Mouse (Mus musculus): ENCODE results near the gene Rab8b. TPM values are rescaled to one million over a fixed set of nuclear protein-coding genes. Genes with fewer than 3 reads are reported as not detected.
"Not testable (repeated sequence)": the region's sequence is repeated elsewhere in the genome, so short reads cannot be mapped to it uniquely, and the experiment has no call there.

Gene Rab8b
- polyA plus RNA-seq, 1 experiment: 13.2 TPM

GRCm38 (mm10) chr9:66881858-66882257, 37.6 kb downstream of the Rab8b start:
- H3K4me1 ChIP-seq (ENCODE audit: control insufficient read depth, insufficient read depth, insufficient read length): peaks cover 6% of the 10 kb centered on the region; the same call in 1 of the 2 replicates
- no peaks in the 10 kb centered on the region for H3K36me3 ChIP-seq (ENCODE audit: control insufficient read depth, insufficient read depth, low read length)
- peak overlapping the region; percentile 49 for H3K27ac ChIP-seq (ENCODE audit: insufficient read depth, low read length)
- WGBS: 75% methylated on average over 3 of the region's 3 CpGs
- H3K4me3 ChIP-seq (ENCODE audit: extremely low read depth, insufficient read depth, insufficient read length): no peak overlapping the region
- no peak for TF ChIP-seq CTCF (IDR thresholded peaks at IDR 0.05; ENCODE audit: extremely low read depth, insufficient read depth, insufficient read length, insufficient replicate concordance)
- TF ChIP-seq POLR2A (IDR thresholded peaks at IDR 0.05; ENCODE audit: low read depth, low read length): no peak
- no peak for DNase-seq (ENCODE audit: low read depth in 1 of 2, low spot score in 2 of 2)
- no peaks in the 10 kb centered on the region for H3K27me3 ChIP-seq (ENCODE audit: control insufficient read depth, insufficient read depth, low read length)

DNA sequence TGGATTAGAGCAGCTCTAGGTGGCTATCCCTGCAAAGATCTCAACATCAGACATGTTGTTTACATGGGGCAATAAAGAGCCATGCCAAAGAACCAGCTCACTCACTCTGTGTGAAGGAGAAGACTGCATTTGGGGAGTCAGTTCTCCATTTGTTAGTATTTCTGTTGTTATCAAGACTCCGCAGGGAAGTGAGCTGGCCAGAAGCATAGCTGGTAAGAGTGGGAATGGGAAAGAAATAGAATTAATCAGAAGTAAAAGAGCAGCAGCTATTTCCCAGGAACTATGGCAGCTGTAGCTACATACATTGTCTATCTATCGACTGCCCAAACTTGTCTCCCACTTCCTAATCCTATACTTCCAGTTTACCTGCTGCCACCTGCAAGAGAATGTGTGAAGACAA, 38.7 kb downstream of the Rab8b start:
- Histone ChIP-seq H3K36me3 (ENCODE audit: control insufficient read depth, insufficient read depth, low read length) (no peaks in the 10 kb centered on the region), H3K27ac (ENCODE audit: insufficient read depth, low read length) (no peak overlapping the region), H3K4me1 (ENCODE audit: control insufficient read depth, insufficient read depth, insufficient read length) (peaks cover 6% of the 10 kb centered on the region; the same call in 1 of the 2 replicates), H3K27me3 (ENCODE audit: control insufficient read depth, insufficient read depth, low read length) (no peaks in the 10 kb centered on the region), H3K4me3 (ENCODE audit: extremely low read depth, insufficient read depth, insufficient read length) (no peak overlapping the region)
- TF ChIP-seq CTCF (IDR thresholded peaks at IDR 0.05; ENCODE audit: extremely low read depth, insufficient read depth, insufficient read length, insufficient replicate concordance): no peak
- TF ChIP-seq POLR2A (IDR thresholded peaks at IDR 0.05; ENCODE audit: low read depth, low read length): no peak
- no peak for DNase-seq (ENCODE audit: low read depth in 1 of 2, low spot score in 2 of 2)
- 80% methylated on average over 2 of the region's 2 CpGs for WGBS

- Histone ChIP-seq H3K27me3 (ENCODE audit: control insufficient read depth, insufficient read depth, low read length) (no peaks in the 10 kb centered on the region), H3K27ac (ENCODE audit: insufficient read depth, low read length) (no peak overlapping the region), H3K4me1 (ENCODE audit: control insufficient read depth, insufficient read depth, insufficient read length) (peaks cover 6% of the 10 kb centered on the region; the same call in 1 of the 2 replicates), H3K36me3 (ENCODE audit: control insufficient read depth, insufficient read depth, low read length) (no peaks in the 10 kb centered on the region), H3K4me3 (ENCODE audit: extremely low read depth, insufficient read depth, insufficient read length) (no peak overlapping the region)
- TF ChIP-seq CTCF (IDR thresholded peaks at IDR 0.05; ENCODE audit: extremely low read depth, insufficient read depth, insufficient read length, insufficient replicate concordance) (no peak), POLR2A (IDR thresholded peaks at IDR 0.05; ENCODE audit: low read depth, low read length) (no peak)
- WGBS: 82% methylated on average over 6 of the region's 6 CpGs
- no peak for DNase-seq (ENCODE audit: low read depth in 1 of 2, low spot score in 2 of 2)
Measured at GRCm38 (mm10) chr9:66879486-66879885, 40.0 kb downstream of the Rab8b start.

- WGBS: 64% methylated on average over 3 of the region's 3 CpGs
- no peak for TF ChIP-seq POLR2A (IDR thresholded peaks at IDR 0.05; ENCODE audit: low read depth, low read length)
- no peak for TF ChIP-seq CTCF (IDR thresholded peaks at IDR 0.05; ENCODE audit: extremely low read depth, insufficient read depth, insufficient read length, insufficient replicate concordance)
- Histone ChIP-seq H3K4me3 (ENCODE audit: extremely low read depth, insufficient read depth, insufficient read length) (no peak overlapping the region), H3K27me3 (ENCODE audit: control insufficient read depth, insufficient read depth, low read length) (no peaks in the 10 kb centered on the region), H3K36me3 (ENCODE audit: control insufficient read depth, insufficient read depth, low read length) (no peaks in the 10 kb centered on the region), H3K27ac (ENCODE audit: insufficient read depth, low read length) (no peak overlapping the region), H3K4me1 (ENCODE audit: control insufficient read depth, insufficient read depth, insufficient read length) (peaks cover 8% of the 10 kb centered on the region; the same call in 1 of the 2 replicates)
- DNase-seq (ENCODE audit: low read depth in 1 of 2, low spot score in 2 of 2): no peak
Measured at GRCm38 (mm10) chr9:66878899-66879298, 40.6 kb downstream of the Rab8b start.

DNA sequence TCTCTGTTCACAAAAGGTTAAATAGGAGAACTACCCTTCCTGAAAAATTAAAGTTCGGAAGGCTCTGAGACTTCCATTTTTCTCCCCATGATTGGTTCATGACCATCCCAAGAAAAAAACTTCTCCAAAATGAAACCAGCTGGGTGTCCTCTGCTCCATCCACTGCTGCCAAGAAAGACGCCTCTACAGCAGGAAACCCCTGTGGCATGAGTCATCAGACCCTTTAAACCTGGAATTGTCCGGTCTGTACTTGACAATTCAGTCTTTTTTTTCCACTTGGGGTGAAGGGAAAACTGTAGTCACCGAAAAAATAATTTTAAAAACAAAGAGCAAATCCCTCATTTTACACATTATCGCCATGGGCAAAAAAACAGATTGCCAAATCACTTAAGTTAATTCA, 42.9 kb downstream of the Rab8b start:
- no peaks in the 10 kb centered on the region for H3K36me3 ChIP-seq (ENCODE audit: control insufficient read depth, insufficient read depth, low read length)
- no peak overlapping the region for H3K27ac ChIP-seq (ENCODE audit: insufficient read depth, low read length)
- no peak for DNase-seq (ENCODE audit: low read depth in 1 of 2, low spot score in 2 of 2)
- no peaks in the 10 kb centered on the region for H3K27me3 ChIP-seq (ENCODE audit: control insufficient read depth, insufficient read depth, low read length)
- peaks cover 2% of the 10 kb centered on the region; the same call in 1 of the 2 replicates for H3K4me1 ChIP-seq (ENCODE audit: control insufficient read depth, insufficient read depth, insufficient read length)
- WGBS: 80% methylated on average over 5 of the region's 5 CpGs
- H3K4me3 ChIP-seq (ENCODE audit: extremely low read depth, insufficient read depth, insufficient read length): no peak overlapping the region
- TF ChIP-seq CTCF (IDR thresholded peaks at IDR 0.05; ENCODE audit: extremely low read depth, insufficient read depth, insufficient read length, insufficient replicate concordance): no peak
- no peak for TF ChIP-seq POLR2A (IDR thresholded peaks at IDR 0.05; ENCODE audit: low read depth, low read length)

DNA sequence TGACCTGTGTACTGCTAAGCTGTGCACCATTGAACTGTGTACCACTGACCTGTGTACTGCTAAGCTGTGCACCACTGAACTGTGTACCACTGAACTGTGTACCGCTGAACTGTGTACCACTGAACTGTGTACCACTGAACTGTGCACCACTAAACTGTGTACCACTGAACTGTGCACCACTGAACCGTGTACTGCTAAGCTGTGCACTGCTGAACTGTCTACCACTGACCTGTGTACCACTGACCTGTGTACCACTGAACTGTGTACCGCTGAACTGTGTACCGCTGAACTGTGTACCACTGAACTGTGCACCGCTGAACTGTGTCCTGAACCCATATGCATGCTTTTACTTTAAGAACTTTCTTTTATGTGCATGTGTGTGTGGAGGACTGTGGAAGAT, 45.2 kb downstream of the Rab8b start:
- no peak for TF ChIP-seq CTCF (IDR thresholded peaks at IDR 0.05; ENCODE audit: extremely low read depth, insufficient read depth, insufficient read length, insufficient replicate concordance)
- no peak for TF ChIP-seq POLR2A (IDR thresholded peaks at IDR 0.05; ENCODE audit: low read depth, low read length)
- no peaks in the 10 kb centered on the region for H3K36me3 ChIP-seq (ENCODE audit: control insufficient read depth, insufficient read depth, low read length)
- H3K27ac ChIP-seq (ENCODE audit: insufficient read depth, low read length): peak overlapping the region; percentile 64
- DNase-seq (ENCODE audit: low read depth in 1 of 2, low spot score in 2 of 2): no peak
- WGBS: 98% methylated on average over 5 of the region's 5 CpGs
- no peaks in the 10 kb centered on the region for H3K27me3 ChIP-seq (ENCODE audit: control insufficient read depth, insufficient read depth, low read length)
- peaks cover 2% of the 10 kb centered on the region; the same call in 1 of the 2 replicates for H3K4me1 ChIP-seq (ENCODE audit: control insufficient read depth, insufficient read depth, insufficient read length)
- no peak overlapping the region for H3K4me3 ChIP-seq (ENCODE audit: extremely low read depth, insufficient read depth, insufficient read length)

DNA sequence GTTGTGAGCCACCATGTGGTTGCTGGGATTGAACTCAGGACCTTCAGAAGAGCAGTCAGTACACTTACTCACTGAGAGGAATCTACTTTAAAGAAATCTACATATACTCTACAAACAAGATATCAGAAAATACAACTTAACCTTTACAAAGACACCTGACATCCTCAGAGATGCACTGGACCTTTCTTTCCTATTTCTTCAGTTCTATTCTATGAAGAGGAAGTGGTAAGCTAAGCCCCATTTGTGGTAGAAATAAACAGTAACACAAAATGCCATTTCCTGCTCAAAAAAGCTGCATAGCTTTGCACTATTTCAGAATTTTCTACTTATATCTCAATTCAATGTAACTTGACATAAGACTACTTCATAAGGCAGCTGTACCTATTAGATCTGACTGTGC, 46.0 kb downstream of the Rab8b start:
- Histone ChIP-seq H3K27ac (ENCODE audit: insufficient read depth, low read length) (no peak overlapping the region), H3K4me3 (ENCODE audit: extremely low read depth, insufficient read depth, insufficient read length) (no peak overlapping the region), H3K27me3 (ENCODE audit: control insufficient read depth, insufficient read depth, low read length) (no peaks in the 10 kb centered on the region), H3K36me3 (ENCODE audit: control insufficient read depth, insufficient read depth, low read length) (no peaks in the 10 kb centered on the region), H3K4me1 (ENCODE audit: control insufficient read depth, insufficient read depth, insufficient read length) (peaks cover 2% of the 10 kb centered on the region; the same call in 1 of the 2 replicates)
- DNase-seq (ENCODE audit: low read depth in 1 of 2, low spot score in 2 of 2): no peak
- TF ChIP-seq CTCF (IDR thresholded peaks at IDR 0.05; ENCODE audit: extremely low read depth, insufficient read depth, insufficient read length, insufficient replicate concordance) (no peak), POLR2A (IDR thresholded peaks at IDR 0.05; ENCODE audit: low read depth, low read length) (no peak)

DNA sequence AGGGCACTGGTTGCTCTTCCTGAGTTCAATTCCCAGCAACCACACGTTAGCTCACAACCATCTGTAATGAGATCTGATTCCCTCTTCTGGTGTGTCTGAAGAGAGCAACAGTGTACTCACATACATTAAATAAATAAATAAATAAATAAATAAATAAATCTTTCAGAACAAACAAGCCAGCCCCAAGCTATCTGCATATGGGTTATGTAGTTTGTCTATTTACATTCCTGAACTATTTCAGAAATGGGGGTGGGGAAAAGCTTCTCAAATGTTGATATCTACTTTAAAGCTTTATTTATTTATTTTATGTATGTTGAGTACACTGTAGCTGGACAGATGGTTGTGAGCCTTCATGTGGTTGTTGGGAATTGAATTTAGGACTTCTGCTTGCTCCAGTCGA, 46.5 kb downstream of the Rab8b start:
- H3K4me1 ChIP-seq (ENCODE audit: control insufficient read depth, insufficient read depth, insufficient read length); H3K4me3 ChIP-seq (ENCODE audit: extremely low read depth, insufficient read depth, insufficient read length); H3K27ac ChIP-seq (ENCODE audit: insufficient read depth, low read length); DNase-seq (ENCODE audit: low read depth in 1 of 2, low spot score in 2 of 2); H3K36me3 ChIP-seq (ENCODE audit: control insufficient read depth, insufficient read depth, low read length); H3K27me3 ChIP-seq (ENCODE audit: control insufficient read depth, insufficient read depth, low read length): not testable (repeated sequence)
- WGBS: 64% methylated on average over 2 of the region's 2 CpGs

Data from spleen, adult 2 months (tissue).